ENCODE assay signal across 10 mouse cellular contexts in the genomic region with DNA sequence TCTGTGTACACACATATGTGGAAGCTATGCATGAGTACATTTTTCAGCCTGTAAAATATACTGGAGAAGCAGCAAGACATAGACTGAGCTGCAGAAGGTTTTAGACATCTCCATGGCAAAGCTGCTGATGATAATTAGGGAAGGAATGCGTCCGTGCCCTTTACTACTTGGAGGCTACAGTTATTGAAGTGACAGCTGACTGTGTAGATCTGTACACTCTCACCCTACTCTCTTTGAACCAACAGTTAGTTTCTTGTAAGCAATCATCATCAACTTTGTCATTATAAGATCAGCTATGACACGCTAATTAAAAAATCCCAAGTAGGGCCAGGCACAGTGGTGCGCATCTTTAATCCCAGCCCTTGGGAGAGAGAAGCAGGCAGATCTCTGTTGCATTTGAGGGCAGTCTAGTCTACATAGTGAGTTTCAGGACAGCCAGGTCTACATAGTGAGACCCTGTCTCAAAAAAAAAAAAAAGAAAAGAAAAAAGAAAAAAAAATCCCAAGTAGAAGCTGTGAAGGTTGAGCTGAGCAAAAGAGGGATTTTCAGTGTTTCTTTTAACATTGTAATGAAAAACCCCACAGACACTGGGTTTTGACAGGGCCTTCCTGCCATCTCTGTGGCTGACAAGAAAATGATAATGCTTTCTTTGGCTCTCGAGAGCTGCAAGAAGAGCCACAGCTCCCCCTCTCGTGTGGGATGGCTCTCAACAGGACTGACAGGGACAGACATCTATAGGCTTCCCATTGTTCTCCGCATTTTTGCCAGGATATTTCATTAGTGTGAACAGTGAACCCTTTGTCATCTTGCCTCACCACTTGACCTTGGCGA. TPM values are rescaled to one million over a fixed set of nuclear protein-coding genes. Genes with fewer than 3 reads are reported as not detected.
A peak's percentile ranks its signal among the peaks of the same experiment; 100 is the strongest.
DNase-seq lines count a peak whose midpoint lies in the region; ATAC-seq and TF ChIP-seq lines count a peak whose summit lies in the region.
"Had no signal": no experiment of that assay in that cellular context is flagged by ENCODE, and none has a peak within 500 bp of the region (broad histone marks: within the 10 kb centered on the region; RNA-seq: fewer than 3 reads in every experiment).

No protein-coding gene starts in this region.

- no peak overlapping the region for H3K9ac ChIP-seq in lung, postnatal 0 days (replicated peaks; ENCODE audit: low read depth)
- H3K9ac ChIP-seq in hindbrain, embryonic 14.5 days = peak overlapping the region; percentile 51
- 0 out of 2 replicates have a peak overlapping the region, but pooled peaks have one; percentile 2 for H3K9ac ChIP-seq in neural tube, embryonic 14.5 days (replicated peaks; ENCODE audit: low read depth, low read length)

- peak; percentile 47 for TF ChIP-seq CTCF in lung, postnatal 0 days (IDR thresholded peaks at IDR 0.05)

- ATAC-seq in lung, postnatal 0 days = no peak
- peak; percentile 71 for ATAC-seq in hindbrain, embryonic 14.5 days (ENCODE audit: low FRiP score)
- peak; percentile 59; the same call in 1 of the 2 replicates for ATAC-seq in neural tube, embryonic 14.5 days (ENCODE audit: low read depth)
- ATAC-seq in erythroblast, adult 5-6 weeks (replicated peaks; ENCODE audit: low FRiP score, poor library complexity, severe bottlenecking) = no peak

- WGBS in lung, postnatal 0 days = 50% methylated on average over 8 of the region's 8 CpGs
- WGBS in hindbrain, embryonic 14.5 days = 36% methylated on average over 8 of the region's 8 CpGs
- 41% methylated on average over 8 of the region's 8 CpGs for WGBS in neural tube, embryonic 14.5 days

- H3K4me3 ChIP-seq in lung, postnatal 0 days (ENCODE audit: low read depth, low read length) = no peak overlapping the region
- no peak overlapping the region for H3K4me3 ChIP-seq in hindbrain, embryonic 14.5 days (replicated peaks; ENCODE audit: low read length)
- no peak overlapping the region for H3K4me3 ChIP-seq in neural tube, embryonic 14.5 days (ENCODE audit: low read depth, low read length)

- TF ChIP-seq EP300 in lung, postnatal 0 days (IDR thresholded peaks at IDR 0.05) = no peak

- no peaks in the 10 kb centered on the region for H3K27me3 ChIP-seq in lung, postnatal 0 days (replicated peaks; ENCODE audit: insufficient read depth, low read length)
- no peaks in the 10 kb centered on the region for H3K27me3 ChIP-seq in hindbrain, embryonic 14.5 days (ENCODE audit: control insufficient read depth, insufficient read depth, low read length)
- no peaks in the 10 kb centered on the region for H3K27me3 ChIP-seq in neural tube, embryonic 14.5 days (ENCODE audit: control insufficient read depth, insufficient read depth, low read length)

- peak; percentile 27 for DNase-seq in cerebellum, adult 9-11 months
- no peak for DNase-seq in cerebellum, adult 9-10 months
- peak; percentile 28 for DNase-seq in lung, postnatal 0 days (ENCODE audit: low spot score)
- DNase-seq in lung, postnatal 4 days = no peak
- DNase-seq in hindbrain, embryonic 14.5 days (ENCODE audit: low spot score) = peak; percentile 59
- no peak for DNase-seq in layer of hippocampus, adult 9-10 months (ENCODE audit: low spot score)

- no peaks in the 10 kb centered on the region for H3K9me3 ChIP-seq in lung, postnatal 0 days (ENCODE audit: low read length)
- H3K9me3 ChIP-seq in hindbrain, embryonic 14.5 days (ENCODE audit: control insufficient read depth, low read length) = no peaks in the 10 kb centered on the region
- no peaks in the 10 kb centered on the region for H3K9me3 ChIP-seq in neural tube, embryonic 14.5 days (ENCODE audit: control insufficient read depth, low read length)

- no peak overlapping the region for H3K4me2 ChIP-seq in lung, postnatal 0 days (replicated peaks; ENCODE audit: low read depth, low read length)
- H3K4me2 ChIP-seq in hindbrain, embryonic 14.5 days (replicated peaks) = peak overlapping the region; percentile 30
- H3K4me2 ChIP-seq in neural tube, embryonic 14.5 days (ENCODE audit: low read depth, low read length) = 0 out of 2 replicates have a peak overlapping the region, but pooled peaks have one; percentile 4

- H3K27ac ChIP-seq in lung, postnatal 0 days (ENCODE audit: low read length) = no peak overlapping the region
- H3K27ac ChIP-seq in hindbrain, embryonic 14.5 days = peak overlapping the region; percentile 88
- H3K27ac ChIP-seq in neural tube, embryonic 14.5 days (ENCODE audit: low read depth, low read length) = peak overlapping the region; percentile 78

- H3K4me1 ChIP-seq in lung, postnatal 0 days (ENCODE audit: insufficient read depth, low read depth, low read length) = no peaks in the 10 kb centered on the region
- H3K4me1 ChIP-seq in hindbrain, embryonic 14.5 days (replicated peaks; ENCODE audit: control insufficient read depth, insufficient read depth, low read length) = peaks cover 27% of the 10 kb centered on the region
- H3K4me1 ChIP-seq in neural tube, embryonic 14.5 days (ENCODE audit: control insufficient read depth, insufficient read depth, low read length) = peaks cover 16% of the 10 kb centered on the region

- H3K36me3 ChIP-seq in lung, postnatal 0 days (ENCODE audit: insufficient read depth, low read length) = peaks cover 10% of the 10 kb centered on the region; the same call in 1 of the 2 replicates
- peaks cover 25% of the 10 kb centered on the region for H3K36me3 ChIP-seq in hindbrain, embryonic 14.5 days (replicated peaks; ENCODE audit: control insufficient read depth, insufficient read depth)
- peaks cover 14% of the 10 kb centered on the region for H3K36me3 ChIP-seq in neural tube, embryonic 14.5 days (ENCODE audit: control insufficient read depth, insufficient read depth, low read length)

RNA-seq across cellular contexts. Expression of gene Gja10, which starts 41.6 kb away (rescaled TPM):
- polyA plus RNA-seq in lung, postnatal 0 days (2015; fragmentation: Nextera tagmentation; extraction: Ambion mirVana) = not detected in 2 replicates
- 0.22 TPM in 1 of 2 replicates, not detected in the other for polyA plus RNA-seq in hindbrain, embryonic 14.5 days (2014; fragmentation: Nextera tagmentation; extraction: Ambion mirVana)
- not detected in 2 replicates for polyA plus RNA-seq in neural tube, embryonic 14.5 days (2014; fragmentation: Nextera tagmentation; extraction: Ambion mirVana)
- 2.1 TPM in 1 of 2 replicates, not detected in the other for total RNA-seq in erythroblast, adult 5-6 weeks (2015; ENCODE audit: low replicate concordance)
- total RNA-seq in erythroblast, adult 5-6 weeks (2017; ENCODE audit: low replicate concordance) = not detected in 2 replicates
- polyA plus RNA-seq: frontal cortex, adult 2 months; small intestine, adult 2 months had no signal

RNA-seq across cellular contexts. Expression of gene Casp8ap2, which starts 54.3 kb away (rescaled TPM):
- polyA plus RNA-seq in lung, postnatal 0 days (2015; fragmentation: Nextera tagmentation; extraction: Ambion mirVana) = 35.3 and 36.2 TPM in 2 replicates
- 33.9 and 34.6 TPM in 2 replicates for polyA plus RNA-seq in hindbrain, embryonic 14.5 days (2014; fragmentation: Nextera tagmentation; extraction: Ambion mirVana)
- 37.2 and 39.2 TPM in 2 replicates for polyA plus RNA-seq in neural tube, embryonic 14.5 days (2014; fragmentation: Nextera tagmentation; extraction: Ambion mirVana)
- total RNA-seq in erythroblast, adult 5-6 weeks (2015; ENCODE audit: low replicate concordance) = 19.0 and 19.6 TPM in 2 replicates
- total RNA-seq in erythroblast, adult 5-6 weeks (2017; ENCODE audit: low replicate concordance) = 18.8 and 26.5 TPM in 2 replicates

Comparison
In these comparisons a context has a peak if more than half of its experiments do, and no peak if none do; other contexts are left out.
1. DNase-seq: peak in cerebellum, adult 9-11 months (single experiment), lung, postnatal 0 days (single experiment) and hindbrain, embryonic 14.5 days (single experiment); none in cerebellum, adult 9-10 months (single experiment), lung, postnatal 4 days (0 of 2) and layer of hippocampus, adult 9-10 months (single experiment).
2. ATAC-seq: peak in hindbrain, embryonic 14.5 days (single experiment) and neural tube, embryonic 14.5 days (single experiment); none in lung, postnatal 0 days (single experiment) and erythroblast, adult 5-6 weeks (single experiment).